In genomic region chr1:36995760-36996159, GRCm38 (mm10) we compare ENCODE assay signal across 15 mouse cellular contexts. TPM values are rescaled to one million over a fixed set of nuclear protein-coding genes. Genes with fewer than 3 reads are reported as not detected.
DNase-seq lines count a peak whose midpoint lies in the region; ATAC-seq and TF ChIP-seq lines count a peak whose summit lies in the region.
"Had no signal": no experiment of that assay in that cellular context is flagged by ENCODE, and none has a peak within 500 bp of the region (broad histone marks: within the 10 kb centered on the region; RNA-seq: fewer than 3 reads in every experiment).

No protein-coding gene starts in this region.

- H3K27me3 ChIP-seq in heart, adult 2 months (ENCODE audit: control insufficient read depth, insufficient read depth, low read length), result no peaks in the 10 kb centered on the region
- H3K27me3 ChIP-seq in megakaryocyte, embryonic 14.5 days (replicated peaks), result no peaks in the 10 kb centered on the region
- H3K27me3 ChIP-seq in intestine, embryonic 15.5 days (replicated peaks), result no peaks in the 10 kb centered on the region
- H3K27me3 ChIP-seq: forebrain, embryonic 12.5 days; liver, embryonic 15.5 days had no signal

- H3K9ac ChIP-seq in heart, adult 2 months (ENCODE audit: low read depth, low read length), result no peak overlapping the region
- no peak overlapping the region for H3K9ac ChIP-seq in intestine, embryonic 15.5 days
- H3K9ac ChIP-seq: forebrain, embryonic 12.5 days; hindbrain, embryonic 14.5 days; liver, embryonic 15.5 days had no signal

- peaks cover 9% of the 10 kb centered on the region for H3K4me1 ChIP-seq in heart, adult 2 months (ENCODE audit: control insufficient read depth, insufficient read depth, low read length)
- H3K4me1 ChIP-seq in megakaryocyte, embryonic 14.5 days, result peaks cover 48% of the 10 kb centered on the region
- H3K4me1 ChIP-seq in intestine, embryonic 15.5 days (replicated peaks), result peaks cover 7% of the 10 kb centered on the region; the same call in 1 of the 2 replicates
- H3K4me1 ChIP-seq: forebrain, embryonic 12.5 days; liver, embryonic 15.5 days had no signal

- 31% methylated on average over 6 of the region's 6 CpGs for WGBS in heart, adult 2 months
- WGBS in intestine, embryonic 15.5 days, result 48% methylated on average over 6 of the region's 6 CpGs

- no peak overlapping the region for H3K4me3 ChIP-seq in heart, adult 2 months
- H3K4me3 ChIP-seq in megakaryocyte, embryonic 14.5 days (replicated peaks), result peak overlapping the region; percentile 40
- no peak overlapping the region for H3K4me3 ChIP-seq in intestine, embryonic 15.5 days (replicated peaks)
- H3K4me3 ChIP-seq: forebrain, embryonic 12.5 days; layer of hippocampus, adult 2 months; liver, embryonic 15.5 days had no signal

- ATAC-seq in megakaryocyte, adult 5-6 weeks (ENCODE audit: poor library complexity, severe bottlenecking), result no peak
- ATAC-seq in intestine, embryonic 15.5 days, result no peak

- no peak for TF ChIP-seq POLR2A in heart, adult 2 months (IDR thresholded peaks at IDR 0.05; ENCODE audit: insufficient read depth, low read depth, low read length)

- no peaks in the 10 kb centered on the region for H3K79me2 ChIP-seq in heart, adult 2 months (replicated peaks; ENCODE audit: control insufficient read depth, insufficient read depth, low read length)

- peak overlapping the region; percentile 42 for H3K27ac ChIP-seq in heart, adult 2 months
- H3K27ac ChIP-seq in intestine, embryonic 15.5 days, result peak overlapping the region; percentile 32; the same call in 1 of the 2 replicates
- H3K27ac ChIP-seq: forebrain, embryonic 12.5 days; hindbrain, embryonic 14.5 days; layer of hippocampus, adult 2 months; liver, embryonic 15.5 days; macrophage had no signal

- no peak overlapping the region for H3K4me2 ChIP-seq in intestine, embryonic 15.5 days (replicated peaks)
- H3K4me2 ChIP-seq: forebrain, embryonic 12.5 days; heart, embryonic 11.5 days; hindbrain, embryonic 14.5 days; liver, embryonic 15.5 days had no signal

- TF ChIP-seq CTCF in heart, adult 2 months (IDR thresholded peaks at IDR 0.05), result no peak

- H3K36me3 ChIP-seq in heart, adult 2 months (ENCODE audit: control insufficient read depth, insufficient read depth, low read length), result peaks cover 3% of the 10 kb centered on the region; the same call in 1 of the 2 replicates
- no peaks in the 10 kb centered on the region for H3K36me3 ChIP-seq in megakaryocyte, embryonic 14.5 days (replicated peaks; ENCODE audit: low read length)
- no peaks in the 10 kb centered on the region for H3K36me3 ChIP-seq in intestine, embryonic 15.5 days
- H3K36me3 ChIP-seq: forebrain, embryonic 12.5 days; liver, embryonic 15.5 days had no signal

- TF ChIP-seq EP300 in heart, adult 2 months (IDR thresholded peaks at IDR 0.05; ENCODE audit: insufficient read depth, low read depth, low read length), result no peak

- intact Hi-C loops in heart, adult 2 months (cut with DNase I), result loop anchor here (5.0 kb wide), 1 partner anchor 58 kb away; no protein-coding TSS in a partner anchor

- H3K9me3 ChIP-seq in megakaryocyte, embryonic 14.5 days, result no peaks in the 10 kb centered on the region
- no peaks in the 10 kb centered on the region for H3K9me3 ChIP-seq in intestine, embryonic 15.5 days
- H3K9me3 ChIP-seq: forebrain, embryonic 12.5 days; liver, embryonic 15.5 days had no signal

- DNase-seq in heart, adult 2 months, result no peak
- DNase-seq in heart, postnatal 4 days, result no peak
- no peak for DNase-seq in frontal cortex, postnatal 25 days (ENCODE audit: low spot score in 2 of 2)
- DNase-seq in right cerebral cortex, adult 18-20 months, result no peak
- DNase-seq in spleen, adult 18-20 months, result no peak
- DNase-seq: midbrain, embryonic 14.5 days had no signal

RNA-seq across cellular contexts. Expression of gene Vwa3b, which starts 30.6 kb away (rescaled TPM):
- 1 to 10 TPM in 1 of 2 experiments, under 1 TPM in 1; 0.13 to 1.0 TPM for total RNA-seq in heart, adult 2 months (2021)
- 0.35 and 0.43 TPM in 2 replicates for polyA plus RNA-seq in heart, adult 2 months (2012; rRNA removed)
- total RNA-seq in heart, postnatal 4 days (2021), result under 1 TPM in 1 of 2 experiments, not detected in 1; 0.41 TPM
- not detected in 2 replicates for polyA plus RNA-seq in megakaryocyte, embryonic 14.5 days (2012; ENCODE audit: insufficient read depth, low replicate concordance)
- 0.11 TPM in 1 of 2 replicates, not detected in the other for total RNA-seq in megakaryocyte, adult 5-6 weeks (2015)
- total RNA-seq in megakaryocyte, adult 5-6 weeks (2017), result 0.15 TPM in 1 of 2 replicates, not detected in the other
- 1.7 and 1.9 TPM in 2 replicates for polyA plus RNA-seq in intestine, embryonic 15.5 days (2015; fragmentation: Nextera tagmentation; extraction: Ambion mirVana)
- polyA plus RNA-seq: heart, embryonic 11.5 days; liver, embryonic 15.5 days; macrophage had no signal

RNA-seq across cellular contexts. Expression of gene Tmem131, which starts 52.3 kb away (rescaled TPM):
- total RNA-seq in heart, adult 2 months (2021), result 10 to 100 TPM; 28.1 to 30.0 TPM
- polyA plus RNA-seq in heart, adult 2 months (2012; rRNA removed), result 13.0 and 17.0 TPM in 2 replicates
- 10 to 100 TPM; 37.3 to 40.6 TPM for total RNA-seq in heart, postnatal 4 days (2021)
- 12.1 and 14.4 TPM in 2 replicates for polyA plus RNA-seq in megakaryocyte, embryonic 14.5 days (2012; ENCODE audit: insufficient read depth, low replicate concordance)
- total RNA-seq in megakaryocyte, adult 5-6 weeks (2015), result 65.6 and 68.7 TPM in 2 replicates
- 20.3 and 32.8 TPM in 2 replicates for total RNA-seq in megakaryocyte, adult 5-6 weeks (2017)
- polyA plus RNA-seq in intestine, embryonic 15.5 days (2015; fragmentation: Nextera tagmentation; extraction: Ambion mirVana), result 13.3 and 13.7 TPM in 2 replicates
